ENCODE assay signal across 10 mouse cellular contexts in the genomic region with DNA sequence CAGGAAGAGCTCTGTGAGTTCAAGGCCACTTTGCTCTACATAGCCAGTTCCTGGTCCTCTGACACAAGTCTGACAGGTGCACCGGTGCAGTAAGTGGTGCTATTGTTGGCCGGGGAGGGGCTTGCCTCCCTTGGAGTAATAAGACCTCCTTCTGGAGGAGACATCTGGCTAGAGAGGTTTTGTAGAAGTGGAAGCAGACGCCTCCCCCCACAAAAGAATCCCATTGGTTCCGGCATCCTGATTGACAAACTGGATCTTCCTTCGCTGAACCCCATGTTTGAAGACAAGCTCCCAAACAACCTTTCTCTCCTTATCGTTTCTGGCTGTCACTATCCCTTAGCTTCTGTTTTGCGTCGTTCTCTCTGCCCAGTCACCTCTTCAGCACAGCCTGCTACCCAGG. TPM values are rescaled to one million over a fixed set of nuclear protein-coding genes. Genes with fewer than 3 reads are reported as not detected.
DNase-seq lines count a peak whose midpoint lies in the region; ATAC-seq lines count a peak whose summit lies in the region.
"Had no signal": no experiment of that assay in that cellular context is flagged by ENCODE, and none has a peak within 500 bp of the region (broad histone marks: within the 10 kb centered on the region; RNA-seq: fewer than 3 reads in every experiment).

No protein-coding gene starts in this region.

- no peak overlapping the region for H3K27ac ChIP-seq in embryonic facial prominence, embryonic 11.5 days (replicated peaks; ENCODE audit: low read depth, low read length)
- H3K27ac ChIP-seq: heart, embryonic 15.5 days had no signal

- 10% methylated on average over 8 of the region's 8 CpGs for WGBS in embryonic facial prominence, embryonic 11.5 days

- no peak for DNase-seq in frontal cortex, postnatal 14 days (ENCODE audit: low spot score in 2 of 2)
- peak; percentile 14 for DNase-seq in embryonic facial prominence, embryonic 11.5 days (ENCODE audit: low spot score)
- DNase-seq in naive thymus-derived CD4-positive, alpha-beta T cell, adult 2 months (ENCODE audit: low read depth) = peak; percentile 13
- DNase-seq in thymus, adult 18-20 months = no peak
- DNase-seq in gastrocnemius, postnatal 14 days = no peak
- DNase-seq: adrenal gland, adult 2 months had no signal

- peak overlapping the region; percentile 23 for H3K4me3 ChIP-seq in megakaryocyte, embryonic 14.5 days (replicated peaks)
- no peak overlapping the region for H3K4me3 ChIP-seq in embryonic facial prominence, embryonic 11.5 days (ENCODE audit: low read depth, low read length)

- no peak overlapping the region for H3K9ac ChIP-seq in embryonic facial prominence, embryonic 11.5 days (replicated peaks; ENCODE audit: low read length)

- ATAC-seq in frontal cortex, adult (ENCODE audit: low TSS enrichment) = peak; percentile 39; the same call in 1 of the 2 replicates
- ATAC-seq in megakaryocyte, adult 5-6 weeks (ENCODE audit: poor library complexity, severe bottlenecking) = no peak
- no peak for ATAC-seq in embryonic facial prominence, embryonic 11.5 days (replicated peaks; ENCODE audit: insufficient number of reproducible peaks, low FRiP score, low TSS enrichment, low read depth)

- peaks cover 55% of the 10 kb centered on the region for H3K4me1 ChIP-seq in megakaryocyte, embryonic 14.5 days
- peaks cover 13% of the 10 kb centered on the region for H3K4me1 ChIP-seq in embryonic facial prominence, embryonic 11.5 days (ENCODE audit: control insufficient read depth, insufficient read depth, low read length)

- peaks cover 16% of the 10 kb centered on the region for H3K36me3 ChIP-seq in megakaryocyte, embryonic 14.5 days (replicated peaks; ENCODE audit: low read length)
- no peaks in the 10 kb centered on the region for H3K36me3 ChIP-seq in embryonic facial prominence, embryonic 11.5 days (replicated peaks; ENCODE audit: control insufficient read depth, insufficient read depth, low read depth, low read length)
- H3K36me3 ChIP-seq: heart, embryonic 15.5 days had no signal

- H3K4me2 ChIP-seq in embryonic facial prominence, embryonic 11.5 days (ENCODE audit: low read depth, low read length) = no peak overlapping the region

- H3K9me3 ChIP-seq in megakaryocyte, embryonic 14.5 days = no peaks in the 10 kb centered on the region
- H3K9me3 ChIP-seq in embryonic facial prominence, embryonic 11.5 days (replicated peaks; ENCODE audit: control insufficient read depth, low read length) = no peaks in the 10 kb centered on the region
- H3K9me3 ChIP-seq: heart, embryonic 15.5 days had no signal

- intact Hi-C loops in gastrocnemius, postnatal 14 days (cut with DNase I; ENCODE audit: low total_unique reads) = no loop called here

- H3K27me3 ChIP-seq in megakaryocyte, embryonic 14.5 days (replicated peaks) = peaks cover 56% of the 10 kb centered on the region
- no peaks in the 10 kb centered on the region; the same call in 1 of the 2 replicates for H3K27me3 ChIP-seq in embryonic facial prominence, embryonic 11.5 days (ENCODE audit: control insufficient read depth, insufficient read depth, low read length)

RNA-seq across cellular contexts. Expression of a gene that starts 0.8 kb away (rescaled TPM):
- 1.7 and 1.8 TPM in 2 replicates for polyA plus RNA-seq in megakaryocyte, embryonic 14.5 days (2012; ENCODE audit: insufficient read depth, low replicate concordance)
- 0.09 TPM in 1 of 2 replicates, not detected in the other for total RNA-seq in megakaryocyte, adult 5-6 weeks (2015)
- total RNA-seq in megakaryocyte, adult 5-6 weeks (2017) = not detected in 2 replicates
- 8.6 and 8.8 TPM in 2 replicates for polyA plus RNA-seq in embryonic facial prominence, embryonic 11.5 days (2014; fragmentation: Nextera tagmentation; extraction: Ambion mirVana)
- total RNA-seq in gastrocnemius, postnatal 14 days (2021) = 1 to 10 TPM; 6.2 to 7.3 TPM

RNA-seq across cellular contexts. Expression of a gene that starts 18.2 kb away (rescaled TPM):
- 44.1 and 152 TPM in 2 replicates for polyA plus RNA-seq in megakaryocyte, embryonic 14.5 days (2012; ENCODE audit: insufficient read depth, low replicate concordance)
- total RNA-seq in megakaryocyte, adult 5-6 weeks (2015) = 509 and 566 TPM in 2 replicates
- 201 and 225 TPM in 2 replicates for total RNA-seq in megakaryocyte, adult 5-6 weeks (2017)
- polyA plus RNA-seq in embryonic facial prominence, embryonic 11.5 days (2014; fragmentation: Nextera tagmentation; extraction: Ambion mirVana) = 38.8 and 52.0 TPM in 2 replicates
- total RNA-seq in gastrocnemius, postnatal 14 days (2021) = 10 to 100 TPM; 57.2 to 63.7 TPM

RNA-seq across cellular contexts. Expression of a gene that starts 21.6 kb away (rescaled TPM):
- polyA plus RNA-seq in megakaryocyte, embryonic 14.5 days (2012; ENCODE audit: insufficient read depth, low replicate concordance) = 3,342 and 4,614 TPM in 2 replicates
- total RNA-seq in megakaryocyte, adult 5-6 weeks (2015) = 13.2 and 16.0 TPM in 2 replicates
- total RNA-seq in megakaryocyte, adult 5-6 weeks (2017) = 13.2 and 17.9 TPM in 2 replicates
- 4.4 and 4.5 TPM in 2 replicates for polyA plus RNA-seq in embryonic facial prominence, embryonic 11.5 days (2014; fragmentation: Nextera tagmentation; extraction: Ambion mirVana)
- 1 to 10 TPM; 1.6 to 2.5 TPM for total RNA-seq in gastrocnemius, postnatal 14 days (2021)

RNA-seq across cellular contexts. Expression of a gene that starts 40.6 kb away (rescaled TPM):
- polyA plus RNA-seq in megakaryocyte, embryonic 14.5 days (2012; ENCODE audit: insufficient read depth, low replicate concordance) = 164 and 165 TPM in 2 replicates
- 41.5 and 47.5 TPM in 2 replicates for total RNA-seq in megakaryocyte, adult 5-6 weeks (2015)
- total RNA-seq in megakaryocyte, adult 5-6 weeks (2017) = 20.5 and 22.8 TPM in 2 replicates
- polyA plus RNA-seq in embryonic facial prominence, embryonic 11.5 days (2014; fragmentation: Nextera tagmentation; extraction: Ambion mirVana) = 168 and 185 TPM in 2 replicates
- total RNA-seq in gastrocnemius, postnatal 14 days (2021) = 10 to 100 TPM; 46.6 to 48.9 TPM

RNA-seq across cellular contexts. Expression of a gene that starts 55.1 kb away (rescaled TPM):
- 3.8 and 6.6 TPM in 2 replicates for polyA plus RNA-seq in megakaryocyte, embryonic 14.5 days (2012; ENCODE audit: insufficient read depth, low replicate concordance)
- total RNA-seq in megakaryocyte, adult 5-6 weeks (2015) = not detected in 2 replicates
- not detected in 2 replicates for total RNA-seq in megakaryocyte, adult 5-6 weeks (2017)
- polyA plus RNA-seq in embryonic facial prominence, embryonic 11.5 days (2014; fragmentation: Nextera tagmentation; extraction: Ambion mirVana) = 11.8 and 12.1 TPM in 2 replicates
- under 1 TPM; 0.66 to 0.90 TPM for total RNA-seq in gastrocnemius, postnatal 14 days (2021)

Comparison
In these comparisons a context has a peak if more than half of its experiments do, and no peak if none do; other contexts are left out.
1. DNase-seq: peak in embryonic facial prominence, embryonic 11.5 days (single experiment) and naive thymus-derived CD4-positive, alpha-beta T cell, adult 2 months (single experiment); none in frontal cortex, postnatal 14 days (0 of 2), thymus, adult 18-20 months (0 of 2) and gastrocnemius, postnatal 14 days (single experiment).
2. RNA of a gene that starts 0.8 kb away (total RNA-seq): 6.2 to 7.3 TPM in gastrocnemius, postnatal 14 days; 0.09 TPM in megakaryocyte, adult 5-6 weeks; every median in the first group is over 4 times any median in the second.
3. RNA of a gene that starts 21.6 kb away (total RNA-seq): 13.2 to 17.9 TPM in megakaryocyte, adult 5-6 weeks; 1.6 to 2.5 TPM in gastrocnemius, postnatal 14 days; every median in the first group is over 4 times any median in the second.